Mouse (Mus musculus): ENCODE data around the gene Gdf9. TPM values are rescaled to one million over a fixed set of nuclear protein-coding genes. Genes with fewer than 3 reads are reported as not detected.

Gene Gdf9
- polyA plus RNA-seq, 1 experiment, result 0.77 TPM

GRCm38 (mm10) chr11:53483159-53483891 is 52.5 kb downstream of the Gdf9 start:
- Histone ChIP-seq H3K36me3 (replicated peaks; ENCODE audit: low read length) (no peaks in the 10 kb centered on the region), H3K9me3 (peaks cover 14% of the 10 kb centered on the region), H3K4me3 (replicated peaks) (no peak overlapping the region), H3K27me3 (replicated peaks) (peaks cover 54% of the 10 kb centered on the region), H3K4me1 (peaks cover 58% of the 10 kb centered on the region)
- TF ChIP-seq GATA1 (IDR thresholded peaks at IDR 0.05; ENCODE audit: borderline replicate concordance, low read length) (no peak), FLI1 (IDR thresholded peaks at IDR 0.05; ENCODE audit: low read length) (no peak)

- Histone ChIP-seq H3K36me3 (replicated peaks; ENCODE audit: low read length) (no peaks in the 10 kb centered on the region), H3K4me1 (peaks cover 45% of the 10 kb centered on the region), H3K9me3 (peaks cover 7% of the 10 kb centered on the region; the same call in 1 of the 2 replicates), H3K4me3 (replicated peaks) (no peak overlapping the region), H3K27me3 (replicated peaks) (peaks cover 32% of the 10 kb centered on the region)
- no peak for TF ChIP-seq FLI1 (IDR thresholded peaks at IDR 0.05; ENCODE audit: low read length)
- TF ChIP-seq GATA1 (IDR thresholded peaks at IDR 0.05; ENCODE audit: borderline replicate concordance, low read length), result no peak
These were observed 54.9 kb downstream of the Gdf9 start for GRCm38 (mm10) chr11:53485719-53486118.

- H3K4me1 ChIP-seq, result peaks cover 38% of the 10 kb centered on the region
- H3K36me3 ChIP-seq (replicated peaks; ENCODE audit: low read length), result no peaks in the 10 kb centered on the region
- peaks cover 7% of the 10 kb centered on the region; the same call in 1 of the 2 replicates for H3K9me3 ChIP-seq
- H3K27me3 ChIP-seq (replicated peaks), result peaks cover 29% of the 10 kb centered on the region
- TF ChIP-seq GATA1 (IDR thresholded peaks at IDR 0.05; ENCODE audit: borderline replicate concordance, low read length) (no peak), FLI1 (IDR thresholded peaks at IDR 0.05; ENCODE audit: low read length) (no peak)
- H3K4me3 ChIP-seq (replicated peaks), result no peak overlapping the region
These were observed 55.5 kb downstream of the Gdf9 start for GRCm38 (mm10) chr11:53486351-53486750.

GRCm38 (mm10) chr11:53486822-53487594 is 56.2 kb downstream of the Gdf9 start:
- peak overlapping the region; percentile 80 for H3K4me3 ChIP-seq (replicated peaks)

More at GRCm38 (mm10) chr11:53486822-53487594, 56.2 kb downstream of the Gdf9 start:
- no peaks in the 10 kb centered on the region for H3K36me3 ChIP-seq (replicated peaks; ENCODE audit: low read length)
- TF ChIP-seq FLI1 (IDR thresholded peaks at IDR 0.05; ENCODE audit: low read length) (no peak), GATA1 (IDR thresholded peaks at IDR 0.05; ENCODE audit: borderline replicate concordance, low read length) (no peak)
- peaks cover 7% of the 10 kb centered on the region; the same call in 1 of the 2 replicates for H3K9me3 ChIP-seq
- H3K4me1 ChIP-seq, result peaks cover 40% of the 10 kb centered on the region
- peaks cover 27% of the 10 kb centered on the region for H3K27me3 ChIP-seq (replicated peaks)

Other genes starting within 250 kb of the Gdf9 start
- gene Hspa4, start 130.6 kb upstream of the Gdf9 start, polyA plus RNA-seq (2012; ENCODE audit: insufficient read depth, low replicate concordance), result 16.7 and 34.7 TPM in 2 replicates
- gene Zcchc10, start 106.3 kb upstream of the Gdf9 start, polyA plus RNA-seq (2012; ENCODE audit: insufficient read depth, low replicate concordance), result 1.5 and 1.9 TPM in 2 replicates
- gene Aff4, start 80.2 kb upstream of the Gdf9 start, polyA plus RNA-seq (2012; ENCODE audit: insufficient read depth, low replicate concordance), result 1.2 and 2.3 TPM in 2 replicates
- not detected in 2 replicates for gene Leap2, start 7.9 kb upstream of the Gdf9 start, polyA plus RNA-seq (2012; ENCODE audit: insufficient read depth, low replicate concordance)
- 84.7 and 161 TPM in 2 replicates for gene Uqcrq, start 192 bp upstream of the Gdf9 start, polyA plus RNA-seq (2012; ENCODE audit: insufficient read depth, low replicate concordance)
- not detected in 2 replicates for gene Gm10447, start 26.1 kb downstream of the Gdf9 start, polyA plus RNA-seq (2012; ENCODE audit: insufficient read depth, low replicate concordance)
- 0.07 TPM in 1 of 2 replicates, not detected in the other for gene Shroom1, start 26.2 kb downstream of the Gdf9 start, polyA plus RNA-seq (2012; ENCODE audit: insufficient read depth, low replicate concordance)
- gene Gm9837, start 39.5 kb downstream of the Gdf9 start, polyA plus RNA-seq (2012; ENCODE audit: insufficient read depth, low replicate concordance), result not detected in 2 replicates
- gene Gm9945, start 49.1 kb downstream of the Gdf9 start, polyA plus RNA-seq (2012; ENCODE audit: insufficient read depth, low replicate concordance), result not detected in 2 replicates
- gene Sowaha, start 49.3 kb downstream of the Gdf9 start, polyA plus RNA-seq (2012; ENCODE audit: insufficient read depth, low replicate concordance), result not detected in 2 replicates
- 13.7 and 26.6 TPM in 2 replicates for gene Sept8, start 88.2 kb downstream of the Gdf9 start, polyA plus RNA-seq (2012; ENCODE audit: insufficient read depth, low replicate concordance)
- 1.6 and 5.8 TPM in 2 replicates for gene Kif3a, start 136.4 kb downstream of the Gdf9 start, polyA plus RNA-seq (2012; ENCODE audit: insufficient read depth, low replicate concordance)
- gene Il4, start 187.6 kb downstream of the Gdf9 start, polyA plus RNA-seq (2012; ENCODE audit: insufficient read depth, low replicate concordance), result not detected in 2 replicates
- gene Il13, start 203.7 kb downstream of the Gdf9 start, polyA plus RNA-seq (2012; ENCODE audit: insufficient read depth, low replicate concordance), result 0.17 TPM in 1 of 2 replicates, not detected in the other